Mouse (Mus musculus): ENCODE measurements around the gene Dyrk1b. TPM values are rescaled to one million over a fixed set of nuclear protein-coding genes. Genes with fewer than 3 reads are reported as not detected.
"Not testable (repeated sequence)": the region's sequence is repeated elsewhere in the genome, so short reads cannot be mapped to it uniquely, and the experiment has no call there.

The Dyrk1b gene
- polyA plus RNA-seq, 1 experiment: not detected

DNA sequence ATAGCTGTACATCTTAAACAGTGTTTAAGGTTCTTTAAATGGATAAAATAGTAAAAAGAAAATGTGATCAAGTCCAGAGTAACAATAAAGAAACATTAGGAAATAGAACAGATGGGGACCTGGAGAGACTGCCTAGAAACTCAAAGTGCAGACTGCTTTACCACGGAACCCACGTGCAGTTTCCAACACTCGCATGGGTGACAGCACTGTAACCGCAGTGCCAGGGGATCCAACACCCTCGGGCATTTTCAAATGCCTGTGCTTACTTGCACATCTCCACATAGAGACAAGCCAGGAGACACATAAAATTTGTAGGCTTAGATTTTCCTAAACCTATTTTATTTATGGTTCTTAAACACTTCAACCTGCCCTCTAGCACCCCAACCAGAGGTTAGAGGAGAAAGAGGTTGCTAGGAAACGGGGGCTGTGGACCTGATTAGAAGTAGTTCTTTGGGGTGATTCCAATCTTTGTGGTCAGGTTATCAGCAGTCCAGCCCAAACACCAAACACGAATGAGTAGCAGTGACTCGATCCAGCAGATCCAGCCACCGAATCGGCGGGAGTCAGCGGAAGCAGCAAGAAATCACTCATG, 29.2 kb downstream of the Dyrk1b start:
- H3K4me3 ChIP-seq (ENCODE audit: insufficient read depth, low read depth, low read length): peak overlapping the region; percentile 42
- H3K4me1 ChIP-seq (ENCODE audit: control insufficient read depth, insufficient read depth, low read length): no peaks in the 10 kb centered on the region
- no peak overlapping the region for H3K27ac ChIP-seq (ENCODE audit: insufficient read depth, low read depth, low read length)
- TF ChIP-seq CTCF (IDR thresholded peaks at IDR 0.05; ENCODE audit: insufficient read depth, low read depth, low read length) (no peak), POLR2A (IDR thresholded peaks at IDR 0.05; ENCODE audit: insufficient read depth, low read depth, low read length) (no peak)
- WGBS: 38% methylated on average over 12 of the region's 12 CpGs

DNA sequence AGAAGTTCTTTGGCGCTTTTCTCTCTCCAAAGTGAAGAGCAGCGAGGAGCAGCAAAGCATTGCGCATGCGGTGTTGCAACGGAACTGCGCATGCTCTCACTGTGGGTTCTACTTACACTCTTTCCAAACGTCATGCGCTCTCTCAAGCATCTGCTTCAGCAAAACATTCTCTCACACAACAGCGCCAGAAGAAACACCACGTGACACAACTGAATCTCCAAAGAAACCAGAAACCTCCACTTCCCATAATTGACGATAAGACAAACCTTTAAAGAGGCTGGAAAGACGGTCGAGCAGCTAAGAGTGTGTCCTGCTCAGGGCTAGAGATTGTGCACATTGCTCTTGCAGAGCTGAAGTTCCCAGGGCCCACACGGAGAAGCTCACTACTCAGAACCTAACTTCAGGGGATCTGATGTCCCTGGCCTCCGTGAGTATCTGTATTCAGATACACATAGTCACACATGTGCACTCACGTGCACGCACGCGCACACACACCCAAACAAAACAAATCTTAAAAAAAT, 29.8 kb downstream of the Dyrk1b start:
- Histone ChIP-seq H3K4me3 (ENCODE audit: insufficient read depth, low read depth, low read length) (peak overlapping the region; percentile 42), H3K27ac (ENCODE audit: insufficient read depth, low read depth, low read length) (0 out of 2 replicates have a peak overlapping the region, but pooled peaks have one; percentile 0)

DNA sequence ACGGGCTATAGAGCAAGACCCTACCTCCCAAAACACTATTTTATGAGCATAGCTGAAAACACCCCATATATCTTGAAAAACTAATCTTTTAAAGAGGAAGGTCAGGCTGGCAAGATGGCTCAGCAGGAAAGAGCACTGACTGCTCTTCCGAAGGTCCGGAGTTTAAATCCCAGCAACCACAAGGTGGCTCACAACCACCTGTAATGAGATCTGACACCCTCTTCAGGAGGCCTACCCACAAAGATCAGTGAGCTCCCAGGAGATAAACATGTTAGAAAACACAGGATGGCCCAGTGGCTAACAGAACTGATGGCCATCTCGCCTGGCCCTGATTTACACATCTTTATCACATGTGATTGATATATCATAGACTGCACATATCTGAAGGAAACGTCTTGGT, 31.5 kb downstream of the Dyrk1b start:
- Histone ChIP-seq H3K27ac (ENCODE audit: insufficient read depth, low read depth, low read length) (no peak overlapping the region), H3K4me1 (ENCODE audit: control insufficient read depth, insufficient read depth, low read length) (no peaks in the 10 kb centered on the region), H3K4me3 (ENCODE audit: insufficient read depth, low read depth, low read length) (no peak overlapping the region)
- 57% methylated on average over 5 of the region's 5 CpGs for WGBS
- no peak for TF ChIP-seq CTCF (IDR thresholded peaks at IDR 0.05; ENCODE audit: insufficient read depth, low read depth, low read length)
- no peak for TF ChIP-seq POLR2A (IDR thresholded peaks at IDR 0.05; ENCODE audit: insufficient read depth, low read depth, low read length)

More for the DNA sequence above, 29.8 kb downstream of the Dyrk1b start:
- no peaks in the 10 kb centered on the region for H3K4me1 ChIP-seq (ENCODE audit: control insufficient read depth, insufficient read depth, low read length)
- TF ChIP-seq CTCF (IDR thresholded peaks at IDR 0.05; ENCODE audit: insufficient read depth, low read depth, low read length) (no peak), POLR2A (IDR thresholded peaks at IDR 0.05; ENCODE audit: insufficient read depth, low read depth, low read length) (no peak)
- 56% methylated on average over 19 of the region's 19 CpGs for WGBS

DNA sequence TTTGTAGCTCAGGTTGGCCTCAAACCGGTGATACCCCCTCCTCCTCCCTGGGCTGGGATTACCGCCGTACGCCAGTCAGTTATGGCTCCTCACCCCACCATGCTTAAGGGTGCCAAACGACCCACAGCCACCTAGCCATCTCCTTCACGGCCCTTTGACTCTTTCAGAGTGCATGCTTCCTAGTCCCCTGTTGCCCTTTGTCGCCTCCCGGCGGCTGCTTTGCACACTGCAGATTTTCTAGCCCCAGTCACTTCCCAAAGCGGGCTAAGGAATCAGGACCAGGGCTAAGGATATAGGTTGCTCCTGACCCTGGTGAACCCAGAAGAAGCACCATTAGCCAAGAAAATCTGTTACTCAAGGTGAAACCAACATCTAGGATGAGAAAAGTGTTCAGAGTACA, 34.9 kb downstream of the Dyrk1b start:
- Histone ChIP-seq H3K4me3 (ENCODE audit: insufficient read depth, low read depth, low read length) (no peak overlapping the region), H3K4me1 (ENCODE audit: control insufficient read depth, insufficient read depth, low read length) (peaks cover 4% of the 10 kb centered on the region; the same call in 1 of the 2 replicates), H3K27ac (ENCODE audit: insufficient read depth, low read depth, low read length) (no peak overlapping the region)
- TF ChIP-seq CTCF (IDR thresholded peaks at IDR 0.05; ENCODE audit: insufficient read depth, low read depth, low read length) (peak; percentile 44; the same call in 1 of the 2 replicates), POLR2A (IDR thresholded peaks at IDR 0.05; ENCODE audit: insufficient read depth, low read depth, low read length) (no peak)
- 24% methylated on average over 10 of the region's 10 CpGs for WGBS

DNA sequence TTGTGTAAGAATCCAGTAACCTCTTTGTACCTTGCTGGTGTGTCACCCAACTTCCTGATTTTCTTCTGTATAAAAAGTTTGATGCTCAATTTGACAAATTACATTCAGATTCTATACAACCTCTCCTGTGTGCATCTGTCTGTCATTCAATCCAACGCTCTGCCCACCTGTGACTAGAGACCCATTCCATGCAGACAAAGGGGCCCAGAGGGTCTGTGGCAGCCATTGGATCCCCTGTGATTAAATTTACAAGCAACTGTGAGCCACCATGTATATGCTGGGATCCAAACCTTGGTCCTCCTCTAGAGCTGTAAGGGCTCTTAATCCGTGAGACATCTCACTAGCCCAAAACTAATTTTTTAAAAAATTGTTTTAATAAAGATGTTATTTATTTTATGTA, 36.7 kb downstream of the Dyrk1b start:
- 94% methylated on average over 2 of the region's 2 CpGs for WGBS
- not testable (repeated sequence) for H3K4me3 ChIP-seq (ENCODE audit: insufficient read depth, low read depth, low read length); H3K4me1 ChIP-seq (ENCODE audit: control insufficient read depth, insufficient read depth, low read length); H3K27ac ChIP-seq (ENCODE audit: insufficient read depth, low read depth, low read length)

DNA sequence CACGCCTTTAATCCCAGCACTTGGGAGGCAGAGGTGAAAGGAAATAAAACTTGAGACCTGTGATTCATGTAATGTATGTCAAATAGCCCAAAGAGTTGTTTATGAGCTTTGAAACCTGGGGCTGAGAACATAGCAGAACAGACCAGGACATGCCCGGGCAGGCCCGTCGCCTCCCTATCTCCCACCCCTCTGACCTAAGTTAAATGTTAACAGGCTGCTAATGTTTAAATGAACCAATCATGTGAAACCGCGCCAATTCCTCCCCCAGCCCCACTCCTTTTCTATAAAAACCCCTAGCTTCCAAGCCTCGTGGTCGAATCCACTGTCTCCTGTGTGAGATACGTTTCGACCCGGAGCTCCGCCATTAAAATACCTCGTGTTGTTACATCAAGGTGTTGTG, 38.5 kb downstream of the Dyrk1b start:
- not testable (repeated sequence) for H3K4me3 ChIP-seq (ENCODE audit: insufficient read depth, low read depth, low read length); H3K4me1 ChIP-seq (ENCODE audit: control insufficient read depth, insufficient read depth, low read length); H3K27ac ChIP-seq (ENCODE audit: insufficient read depth, low read depth, low read length)
- 95% methylated on average over 13 of the region's 13 CpGs for WGBS

DNA sequence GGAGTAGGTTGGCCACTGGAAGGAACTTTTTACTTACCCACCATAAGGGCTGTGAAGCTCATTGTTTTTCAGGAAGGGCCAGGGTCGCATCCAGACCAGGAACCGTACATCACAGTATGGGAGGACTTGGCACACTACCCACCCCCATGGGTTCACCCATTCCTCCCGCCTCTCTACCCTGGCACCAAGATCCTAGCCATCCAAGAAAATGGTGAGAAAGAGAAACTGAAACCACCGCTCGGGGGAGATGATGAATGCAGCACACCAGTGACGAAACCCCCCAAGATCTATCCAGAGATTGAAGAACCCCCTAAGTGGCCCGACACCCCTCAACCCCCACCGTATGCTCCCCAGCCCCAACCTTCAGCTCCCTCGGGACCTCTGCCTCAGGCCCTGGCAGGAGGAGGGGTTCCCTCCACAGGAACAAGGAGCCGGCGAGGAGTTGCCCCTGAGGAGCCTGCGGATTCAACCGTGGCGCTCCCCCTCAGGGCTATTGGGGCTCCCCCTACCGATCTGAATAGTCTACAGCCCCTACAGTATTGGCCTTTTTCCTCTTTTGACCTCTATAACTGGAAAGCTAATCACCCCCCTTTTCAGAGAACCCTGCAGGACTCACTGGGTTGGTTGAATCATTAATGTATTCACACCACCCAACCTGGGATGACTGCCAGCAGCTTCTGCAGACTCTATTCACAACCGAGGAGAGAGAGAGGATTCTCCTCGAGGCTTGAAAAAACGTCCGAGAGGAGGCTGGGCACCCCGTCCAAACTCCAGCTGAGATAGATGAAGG, 39.9 kb downstream of the Dyrk1b start:
- WGBS: 24% methylated on average over 20 of the region's 20 CpGs
- not testable (repeated sequence) for H3K27ac ChIP-seq (ENCODE audit: insufficient read depth, low read depth, low read length); H3K4me1 ChIP-seq (ENCODE audit: control insufficient read depth, insufficient read depth, low read length)
- H3K4me3 ChIP-seq (ENCODE audit: insufficient read depth, low read depth, low read length): peak overlapping the region; percentile 37

DNA sequence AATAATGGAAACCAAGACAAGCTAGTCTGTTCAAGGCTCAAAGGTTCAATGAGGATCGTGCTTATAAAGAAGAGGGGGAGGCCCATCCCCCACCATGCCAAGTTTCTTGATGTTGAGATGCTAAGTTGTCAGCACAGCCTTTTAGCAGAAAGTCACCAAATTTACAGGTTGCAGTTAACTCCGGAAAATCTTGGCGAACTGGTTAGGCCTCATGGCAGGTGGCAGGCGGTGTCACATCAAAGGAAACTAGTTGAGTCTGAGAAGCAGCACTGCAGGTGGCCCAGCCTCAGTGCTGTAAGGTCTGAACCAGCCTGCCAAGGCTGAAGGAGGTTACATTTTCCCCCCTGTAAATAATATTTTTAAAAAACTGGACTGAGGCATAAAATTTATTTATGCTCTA, 47.6 kb downstream of the Dyrk1b start:
- not testable (repeated sequence) for H3K27ac ChIP-seq (ENCODE audit: insufficient read depth, low read depth, low read length); H3K4me1 ChIP-seq (ENCODE audit: control insufficient read depth, insufficient read depth, low read length); H3K4me3 ChIP-seq (ENCODE audit: insufficient read depth, low read depth, low read length)
- 82% methylated on average over 4 of the region's 4 CpGs for WGBS

DNA sequence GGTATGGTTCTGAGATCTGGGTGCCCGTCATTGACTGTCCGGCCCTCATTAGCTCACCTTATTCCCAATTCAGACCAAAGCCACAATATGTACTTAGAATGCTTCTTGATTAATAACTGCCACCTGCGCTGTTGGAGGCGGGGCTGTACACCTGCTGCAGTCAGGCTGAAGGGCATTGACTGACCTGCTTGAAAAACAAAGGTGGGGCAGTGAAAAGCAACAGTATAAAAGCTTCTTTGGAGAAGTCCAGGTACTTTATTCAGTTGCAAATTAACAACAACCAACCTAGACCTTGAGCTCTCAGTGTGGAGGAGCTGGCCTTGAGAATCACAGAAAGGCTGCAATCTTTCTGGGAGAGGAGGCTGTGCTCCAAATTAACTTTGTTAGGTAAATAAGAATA, 48.2 kb downstream of the Dyrk1b start:
- H3K4me1 ChIP-seq (ENCODE audit: control insufficient read depth, insufficient read depth, low read length); H3K4me3 ChIP-seq (ENCODE audit: insufficient read depth, low read depth, low read length); H3K27ac ChIP-seq (ENCODE audit: insufficient read depth, low read depth, low read length): not testable (repeated sequence)
- 87% methylated on average over 4 of the region's 4 CpGs for whole genome bisulfite sequencing

Other genes with a start within 250 kb of the Dyrk1b start
- not detected in 2 replicates for gene Zfp780b, start 200.3 kb upstream of the Dyrk1b start, polyA plus RNA-seq (2012; ENCODE audit: insufficient read depth, insufficient read length, low replicate concordance, missing spikeins)
- not detected in 2 replicates for gene Zfp850, start 165.4 kb upstream of the Dyrk1b start, polyA plus RNA-seq (2012; ENCODE audit: insufficient read depth, insufficient read length, low replicate concordance, missing spikeins)
- gene Psmc4, start 129.4 kb upstream of the Dyrk1b start, polyA plus RNA-seq (2012; ENCODE audit: insufficient read depth, insufficient read length, low replicate concordance, missing spikeins): 468 TPM in 1 of 2 replicates, not detected in the other
- gene Fcgbp, start 108.2 kb upstream of the Dyrk1b start, polyA plus RNA-seq (2012; ENCODE audit: insufficient read depth, insufficient read length, low replicate concordance, missing spikeins): not detected in 2 replicates
- not detected in 2 replicates for gene 9530053A07Rik, start 50.0 kb upstream of the Dyrk1b start, polyA plus RNA-seq (2012; ENCODE audit: insufficient read depth, insufficient read length, low replicate concordance, missing spikeins)
- not detected in 2 replicates for gene Fbl, start 9.8 kb upstream of the Dyrk1b start, polyA plus RNA-seq (2012; ENCODE audit: insufficient read depth, insufficient read length, low replicate concordance, missing spikeins)
- not detected in 2 replicates for gene Eid2, start 88.4 kb downstream of the Dyrk1b start, polyA plus RNA-seq (2012; ENCODE audit: insufficient read depth, insufficient read length, low replicate concordance, missing spikeins)
- gene Eid2b, start 98.3 kb downstream of the Dyrk1b start, polyA plus RNA-seq (2012; ENCODE audit: insufficient read depth, insufficient read length, low replicate concordance, missing spikeins): not detected in 2 replicates
- gene Selenov, start 111.7 kb downstream of the Dyrk1b start, polyA plus RNA-seq (2012; ENCODE audit: insufficient read depth, insufficient read length, low replicate concordance, missing spikeins): not detected in 2 replicates
- not detected in 2 replicates for gene Dll3, start 122.8 kb downstream of the Dyrk1b start, polyA plus RNA-seq (2012; ENCODE audit: insufficient read depth, insufficient read length, low replicate concordance, missing spikeins)
- not detected in 2 replicates for gene Timm50, start 132.6 kb downstream of the Dyrk1b start, polyA plus RNA-seq (2012; ENCODE audit: insufficient read depth, insufficient read length, low replicate concordance, missing spikeins)
- not detected in 2 replicates for gene Supt5, start 159.3 kb downstream of the Dyrk1b start, polyA plus RNA-seq (2012; ENCODE audit: insufficient read depth, insufficient read length, low replicate concordance, missing spikeins)
- 767 TPM in 1 of 2 replicates, not detected in the other for gene Rps16, start 171.2 kb downstream of the Dyrk1b start, polyA plus RNA-seq (2012; ENCODE audit: insufficient read depth, insufficient read length, low replicate concordance, missing spikeins)
- not detected in 2 replicates for gene Plekhg2, start 193.1 kb downstream of the Dyrk1b start, polyA plus RNA-seq (2012; ENCODE audit: insufficient read depth, insufficient read length, low replicate concordance, missing spikeins)
- not detected in 2 replicates for gene Zfp36, start 200.8 kb downstream of the Dyrk1b start, polyA plus RNA-seq (2012; ENCODE audit: insufficient read depth, insufficient read length, low replicate concordance, missing spikeins)
- not detected in 2 replicates for gene Med29, start 213.2 kb downstream of the Dyrk1b start, polyA plus RNA-seq (2012; ENCODE audit: insufficient read depth, insufficient read length, low replicate concordance, missing spikeins)
- gene Paf1, start 213.5 kb downstream of the Dyrk1b start, polyA plus RNA-seq (2012; ENCODE audit: insufficient read depth, insufficient read length, low replicate concordance, missing spikeins): 1,326 TPM in 1 of 2 replicates, not detected in the other

Measured in olfactory bulb, adult 2 months (tissue).